Comparison of ENCODE assay signal across 41 mouse cellular contexts in the genomic region with DNA sequence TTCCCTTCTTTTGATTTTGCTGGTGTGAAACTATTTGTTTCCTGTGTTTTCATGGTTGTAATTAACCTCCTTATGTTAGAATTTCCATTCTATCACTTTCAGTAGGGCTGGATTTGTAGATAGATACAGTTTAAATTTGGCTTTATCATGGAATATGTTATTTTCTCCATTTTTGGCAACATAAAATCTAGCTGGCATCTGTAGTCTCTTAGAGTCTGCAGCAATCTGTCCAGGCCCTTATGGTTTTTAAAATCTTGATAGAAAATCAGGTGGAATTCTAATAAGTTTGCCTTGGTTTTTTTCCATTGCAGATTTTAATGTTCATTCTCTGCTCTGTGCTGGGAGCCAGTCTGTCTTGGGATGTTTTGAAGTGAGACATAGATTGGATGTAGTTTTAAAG. TPM values are rescaled to one million over a fixed set of nuclear protein-coding genes. Genes with fewer than 3 reads are reported as not detected.
DNase-seq lines count a peak whose midpoint lies in the region; ATAC-seq and TF ChIP-seq lines count a peak whose summit lies in the region.
"Had no signal": no experiment of that assay in that cellular context is flagged by ENCODE, and none has a peak within 500 bp of the region (broad histone marks: within the 10 kb centered on the region; RNA-seq: fewer than 3 reads in every experiment).

No protein-coding gene starts in this region.

- DNase-seq in frontal cortex, postnatal 36 days (ENCODE audit: low spot score in 2 of 2) = peak; percentile 0 to 13
- DNase-seq in frontal cortex, postnatal 10 days (ENCODE audit: low spot score in 2 of 2) = no peak
- peak; percentile 1 to 41 for DNase-seq in left cerebral cortex, postnatal 25 days (ENCODE audit: low spot score in 2 of 2)
- DNase-seq in left cerebral cortex, adult 2 months (ENCODE audit: extremely low spot score in 1 of 2, low spot score in 2 of 2) = no peak
- peak; percentile 61 for DNase-seq in telencephalon, adult 2 months (ENCODE audit: low read depth, low spot score)
- DNase-seq: adrenal gland, adult 8-10 months; cerebellum, adult 18-20 months; cerebellum, postnatal 10 days; gastrocnemius, postnatal 14 days; heart, postnatal 14 days; kidney, adult 18-20 months; kidney, postnatal 36 days; liver; lung, adult 2 months; lung, postnatal 10 days; midbrain, embryonic 14.5 days; retina, postnatal 1 day; right cerebral cortex, postnatal 14 days; thymus, postnatal 25 days had no signal

- H3K27ac ChIP-seq in forebrain, embryonic 15.5 days (replicated peaks) = no peak overlapping the region
- no peak overlapping the region for H3K27ac ChIP-seq in forebrain, embryonic 13.5 days
- no peak overlapping the region for H3K27ac ChIP-seq in left cerebral cortex, adult 2 months
- no peak overlapping the region for H3K27ac ChIP-seq in neural tube, embryonic 15.5 days (replicated peaks)
- H3K27ac ChIP-seq: embryonic facial prominence, embryonic 13.5 days; hindbrain, embryonic 10.5 days; liver, embryonic 14.5 days; macrophage had no signal

- no peak overlapping the region for H3K4me2 ChIP-seq in forebrain, embryonic 15.5 days (replicated peaks)
- no peak overlapping the region for H3K4me2 ChIP-seq in forebrain, embryonic 13.5 days
- H3K4me2 ChIP-seq in neural tube, embryonic 15.5 days = no peak overlapping the region
- H3K4me2 ChIP-seq: embryonic facial prominence, embryonic 13.5 days had no signal

- 0 out of 2 replicates have a peak, but pooled peaks have one; percentile 41 for ATAC-seq in forebrain, embryonic 15.5 days (replicated peaks)
- no peak for ATAC-seq in forebrain, embryonic 13.5 days
- ATAC-seq in neural tube, embryonic 15.5 days (ENCODE audit: low FRiP score) = no peak
- ATAC-seq: hindbrain, embryonic 16.5 days had no signal

- intact Hi-C loops in left cerebral cortex, postnatal 25 days (cut with DNase I) = no loop called here
- intact Hi-C loops in left cerebral cortex, adult 2 months (cut with DNase I) = no loop called here

- no peaks in the 10 kb centered on the region for H3K9me3 ChIP-seq in forebrain, embryonic 15.5 days
- H3K9me3 ChIP-seq in forebrain, embryonic 13.5 days (replicated peaks) = no peaks in the 10 kb centered on the region
- no peaks in the 10 kb centered on the region for H3K9me3 ChIP-seq in neural tube, embryonic 15.5 days (replicated peaks)
- H3K9me3 ChIP-seq: embryonic facial prominence, embryonic 13.5 days; G1E; hindbrain, embryonic 10.5 days had no signal

- H3K36me3 ChIP-seq in forebrain, embryonic 15.5 days = no peaks in the 10 kb centered on the region
- H3K36me3 ChIP-seq in forebrain, embryonic 13.5 days (ENCODE audit: poor library complexity, severe bottlenecking) = no peaks in the 10 kb centered on the region
- H3K36me3 ChIP-seq in neural tube, embryonic 15.5 days = no peaks in the 10 kb centered on the region
- H3K36me3 ChIP-seq: embryonic facial prominence, embryonic 13.5 days; G1E; hindbrain, embryonic 10.5 days had no signal

- H3K4me3 ChIP-seq in forebrain, embryonic 15.5 days = no peak overlapping the region
- no peak overlapping the region for H3K4me3 ChIP-seq in forebrain, embryonic 13.5 days
- H3K4me3 ChIP-seq in left cerebral cortex, adult 2 months = no peak overlapping the region
- H3K4me3 ChIP-seq in neural tube, embryonic 15.5 days (replicated peaks) = no peak overlapping the region
- H3K4me3 ChIP-seq: embryonic facial prominence, embryonic 13.5 days; hindbrain, embryonic 10.5 days had no signal

- H3K4me1 ChIP-seq in forebrain, embryonic 15.5 days = no peaks in the 10 kb centered on the region
- H3K4me1 ChIP-seq in forebrain, embryonic 13.5 days = no peaks in the 10 kb centered on the region
- no peaks in the 10 kb centered on the region for H3K4me1 ChIP-seq in neural tube, embryonic 15.5 days
- H3K4me1 ChIP-seq: embryonic facial prominence, embryonic 13.5 days; hindbrain, embryonic 10.5 days had no signal

- no peak overlapping the region for H3K9ac ChIP-seq in forebrain, embryonic 15.5 days (replicated peaks)
- no peak overlapping the region for H3K9ac ChIP-seq in forebrain, embryonic 13.5 days
- no peak overlapping the region for H3K9ac ChIP-seq in neural tube, embryonic 15.5 days (replicated peaks)
- H3K9ac ChIP-seq: embryonic facial prominence, embryonic 13.5 days; liver, embryonic 14.5 days had no signal

- no peaks in the 10 kb centered on the region for H3K27me3 ChIP-seq in forebrain, embryonic 15.5 days
- H3K27me3 ChIP-seq in forebrain, embryonic 13.5 days = no peaks in the 10 kb centered on the region
- H3K27me3 ChIP-seq in neural tube, embryonic 15.5 days (replicated peaks) = no peaks in the 10 kb centered on the region
- H3K27me3 ChIP-seq: embryonic facial prominence, embryonic 13.5 days had no signal

- no peak for TF ChIP-seq CTCF in left cerebral cortex, adult 2 months (IDR thresholded peaks at IDR 0.05)

RNA-seq across cellular contexts. Expression of a gene that starts 6.0 kb away (rescaled TPM):
- polyA plus RNA-seq in forebrain, embryonic 15.5 days (2015; fragmentation: Nextera tagmentation; extraction: Ambion mirVana) = not detected in 2 replicates
- not detected in 2 replicates for polyA plus RNA-seq in forebrain, embryonic 13.5 days (2015; fragmentation: Nextera tagmentation; extraction: Ambion mirVana)
- not detected for total RNA-seq in left cerebral cortex, postnatal 25 days (2021)
- total RNA-seq in left cerebral cortex, adult 2 months (2021) = not detected
- not detected in 2 replicates for polyA plus RNA-seq in neural tube, embryonic 15.5 days (2015; fragmentation: Nextera tagmentation; extraction: Ambion mirVana)
- total RNA-seq: adrenal gland, adult 8-10 months; adrenal gland, postnatal 4 days; common myeloid progenitor, adult 5-6 weeks; gastrocnemius, postnatal 14 days; granulocyte monocyte progenitor cell, adult 5-6 weeks; heart, postnatal 14 days; left cerebral cortex, postnatal 10 days; megakaryocyte-erythroid progenitor cell, adult 5-6 weeks; monocyte, adult 5-6 weeks had no signal
- polyA plus RNA-seq: embryonic facial prominence, embryonic 13.5 days; G1E; heart, embryonic 14.5 days; hindbrain, embryonic 10.5 days; hindbrain, embryonic 16.5 days; intestine, embryonic 14.5 days; kidney, embryonic 16.5 days; limb, embryonic 11.5 days; liver, embryonic 14.5 days; lung, adult 2 months; macrophage; midbrain, embryonic 14.5 days; neural tube, embryonic 14.5 days; small intestine, adult 2 months; stomach, embryonic 14.5 days had no signal

RNA-seq across cellular contexts. Expression of a gene that starts 13.3 kb away (rescaled TPM):
- not detected in 2 replicates for polyA plus RNA-seq in forebrain, embryonic 15.5 days (2015; fragmentation: Nextera tagmentation; extraction: Ambion mirVana)
- not detected in 2 replicates for polyA plus RNA-seq in forebrain, embryonic 13.5 days (2015; fragmentation: Nextera tagmentation; extraction: Ambion mirVana)
- not detected for total RNA-seq in left cerebral cortex, postnatal 25 days (2021)
- total RNA-seq in left cerebral cortex, adult 2 months (2021) = not detected
- not detected in 2 replicates for polyA plus RNA-seq in neural tube, embryonic 15.5 days (2015; fragmentation: Nextera tagmentation; extraction: Ambion mirVana)
- total RNA-seq: adrenal gland, adult 8-10 months; adrenal gland, postnatal 4 days; common myeloid progenitor, adult 5-6 weeks; gastrocnemius, postnatal 14 days; granulocyte monocyte progenitor cell, adult 5-6 weeks; heart, postnatal 14 days; left cerebral cortex, postnatal 10 days; megakaryocyte-erythroid progenitor cell, adult 5-6 weeks; monocyte, adult 5-6 weeks had no signal
- polyA plus RNA-seq: embryonic facial prominence, embryonic 13.5 days; G1E; heart, embryonic 14.5 days; hindbrain, embryonic 10.5 days; hindbrain, embryonic 16.5 days; intestine, embryonic 14.5 days; kidney, embryonic 16.5 days; limb, embryonic 11.5 days; liver, embryonic 14.5 days; lung, adult 2 months; macrophage; midbrain, embryonic 14.5 days; neural tube, embryonic 14.5 days; small intestine, adult 2 months; stomach, embryonic 14.5 days had no signal

RNA-seq across cellular contexts. Expression of a gene that starts 31.9 kb away (rescaled TPM):
- polyA plus RNA-seq in forebrain, embryonic 15.5 days (2015; fragmentation: Nextera tagmentation; extraction: Ambion mirVana) = not detected in 2 replicates
- polyA plus RNA-seq in forebrain, embryonic 13.5 days (2015; fragmentation: Nextera tagmentation; extraction: Ambion mirVana) = not detected in 2 replicates
- not detected for total RNA-seq in left cerebral cortex, postnatal 25 days (2021)
- total RNA-seq in left cerebral cortex, adult 2 months (2021) = not detected
- not detected in 2 replicates for polyA plus RNA-seq in neural tube, embryonic 15.5 days (2015; fragmentation: Nextera tagmentation; extraction: Ambion mirVana)
- total RNA-seq: adrenal gland, adult 8-10 months; adrenal gland, postnatal 4 days; common myeloid progenitor, adult 5-6 weeks; gastrocnemius, postnatal 14 days; granulocyte monocyte progenitor cell, adult 5-6 weeks; heart, postnatal 14 days; left cerebral cortex, postnatal 10 days; megakaryocyte-erythroid progenitor cell, adult 5-6 weeks; monocyte, adult 5-6 weeks had no signal
- polyA plus RNA-seq: embryonic facial prominence, embryonic 13.5 days; G1E; heart, embryonic 14.5 days; hindbrain, embryonic 10.5 days; hindbrain, embryonic 16.5 days; intestine, embryonic 14.5 days; kidney, embryonic 16.5 days; limb, embryonic 11.5 days; liver, embryonic 14.5 days; lung, adult 2 months; macrophage; midbrain, embryonic 14.5 days; neural tube, embryonic 14.5 days; small intestine, adult 2 months; stomach, embryonic 14.5 days had no signal

RNA-seq across cellular contexts. Expression of a gene that starts 32.1 kb away (rescaled TPM):
- polyA plus RNA-seq in forebrain, embryonic 15.5 days (2015; fragmentation: Nextera tagmentation; extraction: Ambion mirVana) = not detected in 2 replicates
- not detected in 2 replicates for polyA plus RNA-seq in forebrain, embryonic 13.5 days (2015; fragmentation: Nextera tagmentation; extraction: Ambion mirVana)
- total RNA-seq in left cerebral cortex, postnatal 25 days (2021) = not detected
- total RNA-seq in left cerebral cortex, adult 2 months (2021) = not detected
- polyA plus RNA-seq in neural tube, embryonic 15.5 days (2015; fragmentation: Nextera tagmentation; extraction: Ambion mirVana) = not detected in 2 replicates
- total RNA-seq: adrenal gland, adult 8-10 months; adrenal gland, postnatal 4 days; common myeloid progenitor, adult 5-6 weeks; gastrocnemius, postnatal 14 days; granulocyte monocyte progenitor cell, adult 5-6 weeks; heart, postnatal 14 days; left cerebral cortex, postnatal 10 days; megakaryocyte-erythroid progenitor cell, adult 5-6 weeks; monocyte, adult 5-6 weeks had no signal
- polyA plus RNA-seq: embryonic facial prominence, embryonic 13.5 days; G1E; heart, embryonic 14.5 days; hindbrain, embryonic 10.5 days; hindbrain, embryonic 16.5 days; intestine, embryonic 14.5 days; kidney, embryonic 16.5 days; limb, embryonic 11.5 days; liver, embryonic 14.5 days; lung, adult 2 months; macrophage; midbrain, embryonic 14.5 days; neural tube, embryonic 14.5 days; small intestine, adult 2 months; stomach, embryonic 14.5 days had no signal

RNA-seq across cellular contexts. Expression of a gene that starts 42.7 kb away (rescaled TPM):
- not detected in 2 replicates for polyA plus RNA-seq in forebrain, embryonic 15.5 days (2015; fragmentation: Nextera tagmentation; extraction: Ambion mirVana)
- polyA plus RNA-seq in forebrain, embryonic 13.5 days (2015; fragmentation: Nextera tagmentation; extraction: Ambion mirVana) = not detected in 2 replicates
- not detected for total RNA-seq in left cerebral cortex, postnatal 25 days (2021)
- not detected for total RNA-seq in left cerebral cortex, adult 2 months (2021)
- polyA plus RNA-seq in neural tube, embryonic 15.5 days (2015; fragmentation: Nextera tagmentation; extraction: Ambion mirVana) = not detected in 2 replicates
- total RNA-seq: adrenal gland, adult 8-10 months; adrenal gland, postnatal 4 days; common myeloid progenitor, adult 5-6 weeks; gastrocnemius, postnatal 14 days; granulocyte monocyte progenitor cell, adult 5-6 weeks; heart, postnatal 14 days; left cerebral cortex, postnatal 10 days; megakaryocyte-erythroid progenitor cell, adult 5-6 weeks; monocyte, adult 5-6 weeks had no signal
- polyA plus RNA-seq: embryonic facial prominence, embryonic 13.5 days; G1E; heart, embryonic 14.5 days; hindbrain, embryonic 10.5 days; hindbrain, embryonic 16.5 days; intestine, embryonic 14.5 days; kidney, embryonic 16.5 days; limb, embryonic 11.5 days; liver, embryonic 14.5 days; lung, adult 2 months; macrophage; midbrain, embryonic 14.5 days; neural tube, embryonic 14.5 days; small intestine, adult 2 months; stomach, embryonic 14.5 days had no signal

Comparison
In these comparisons a context has a peak if more than half of its experiments do, and no peak if none do; other contexts are left out.
1. DNase-seq: peak in frontal cortex, postnatal 36 days (2 of 2), left cerebral cortex, postnatal 25 days (2 of 2) and telencephalon, adult 2 months (single experiment); none in frontal cortex, postnatal 10 days (0 of 2) and left cerebral cortex, adult 2 months (0 of 2).